Mouse (Mus musculus) kidney, adult 2 months (tissue): ENCODE measurements at regions not wholly inside any gene's neighbourhood (a gene's known extent, or its start where the extent isn't known, plus 50 kb on each side); places are given as distances from the start of the nearest gene placed in this dataset.

Source experiments
- DNase-seq: peaks from one replicate; pipeline ENCODE4 v3.0.0; 2021
- H3K27ac ChIP-seq: fragments of 200-500 bp; 2 replicates; pipeline ENCODE4 v1.5.1; 2012; ENCODE audit warnings: low read depth, low read length, control low read depth, inconsistent platforms; ENCODE audit not compliant: insufficient read depth
- H3K27me3 ChIP-seq: fragments of 200-500 bp; replicated peaks from 2 replicates; pipeline ENCODE4 v1.6.1; 2012; ENCODE audit warnings: mild to moderate bottlenecking, moderate library complexity, low read length, inconsistent platforms; ENCODE audit not compliant: control insufficient read depth, insufficient read depth
- H3K36me3 ChIP-seq: fragments of 200-500 bp; 2 replicates; pipeline ENCODE4 v1.6.1; 2012; ENCODE audit warnings: mild to moderate bottlenecking, moderate library complexity, low read length, inconsistent platforms; ENCODE audit not compliant: control insufficient read depth, insufficient read depth
- H3K4me1 ChIP-seq: fragments of 200-500 bp; 2 replicates; pipeline ENCODE4 v1.6.1; 2011; ENCODE audit warnings: low read length; ENCODE audit not compliant: control insufficient read depth, insufficient read depth
- H3K4me3 ChIP-seq: fragments of 200-500 bp; 2 replicates; pipeline ENCODE4 v1.5.1; 2011; ENCODE audit warnings: mild to moderate bottlenecking, low read depth, low read length, control low read depth; ENCODE audit not compliant: insufficient read depth
- CTCF ChIP-seq: fragments of 200-500 bp; conservative IDR thresholded peaks from 2 replicates; pipeline ENCODE4 v1.5.1; 2011; ENCODE audit warnings: low read depth, mild to moderate bottlenecking, control low read depth, low read length, moderate library complexity, mixed read lengths; ENCODE audit not compliant: insufficient read depth, insufficient read length
- POLR2A ChIP-seq: fragments of 200-500 bp; IDR thresholded peaks from one replicate; pipeline ENCODE4 v1.6.1; 2011; ENCODE audit warnings: low read depth, low read length, control low read depth
- WGBS: fragments of 180-500 bp; shearing (Covaris S2); methylation state at CpG from one replicate; pipeline ENCODE4 v1.1.7; 2018; 5-methylcytosine and 5-hydroxymethylcytosine counted together

DNA sequence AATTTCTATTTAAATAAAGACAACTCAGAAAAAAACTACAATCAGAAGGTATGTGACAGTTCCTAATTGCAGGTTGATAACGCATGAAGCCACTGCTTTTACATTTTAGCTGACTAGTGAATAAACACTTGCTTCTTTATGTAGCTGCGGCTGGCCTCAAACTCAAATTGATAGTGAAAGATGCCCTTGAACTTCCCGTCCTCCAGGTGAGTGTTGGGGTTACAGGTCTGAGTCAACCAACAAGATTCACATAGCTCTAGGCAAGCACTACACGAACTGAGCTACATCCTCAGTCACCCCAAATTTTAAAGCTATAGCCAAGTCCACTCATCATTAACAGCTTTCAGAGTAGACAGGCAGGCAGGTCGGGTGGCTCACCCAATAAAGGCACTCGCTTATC, 72.6 kb downstream of the Sox4 start:
- H3K4me3 ChIP-seq: no peak overlapping the region
- TF ChIP-seq CTCF: no peak
- no peak for TF ChIP-seq POLR2A
- H3K27ac ChIP-seq: no peak overlapping the region
- H3K36me3 ChIP-seq: no peaks in the 10 kb centered on the region
- no peak for DNase-seq
- H3K4me1 ChIP-seq: no peaks in the 10 kb centered on the region
- WGBS: 74% methylated on average over 6 of the region's 6 CpGs
- no peaks in the 10 kb centered on the region for H3K27me3 ChIP-seq

GRCm38 (mm10) chr13:28878692-28879091, 74.8 kb downstream of the Sox4 start:
- no peak for DNase-seq
- H3K4me3 ChIP-seq: no peak overlapping the region
- WGBS: 74% methylated on average over 3 of the region's 3 CpGs
- H3K4me1 ChIP-seq: peaks cover 4% of the 10 kb centered on the region; the same call in 1 of the 2 replicates
- no peaks in the 10 kb centered on the region for H3K27me3 ChIP-seq
- H3K27ac ChIP-seq: no peak overlapping the region
- TF ChIP-seq POLR2A (no peak), CTCF (no peak)
- no peaks in the 10 kb centered on the region for H3K36me3 ChIP-seq

GRCm38 (mm10) chr13:28876771-28877170, 76.7 kb downstream of the Sox4 start:
- H3K4me1 ChIP-seq: peaks cover 4% of the 10 kb centered on the region; the same call in 1 of the 2 replicates
- H3K27me3 ChIP-seq: no peaks in the 10 kb centered on the region
- H3K27ac ChIP-seq: no peak overlapping the region
- 91% methylated on average over 4 of the region's 4 CpGs for WGBS
- no peaks in the 10 kb centered on the region for H3K36me3 ChIP-seq
- DNase-seq: no peak
- no peak for TF ChIP-seq CTCF
- TF ChIP-seq POLR2A: no peak
- no peak overlapping the region for H3K4me3 ChIP-seq

DNA sequence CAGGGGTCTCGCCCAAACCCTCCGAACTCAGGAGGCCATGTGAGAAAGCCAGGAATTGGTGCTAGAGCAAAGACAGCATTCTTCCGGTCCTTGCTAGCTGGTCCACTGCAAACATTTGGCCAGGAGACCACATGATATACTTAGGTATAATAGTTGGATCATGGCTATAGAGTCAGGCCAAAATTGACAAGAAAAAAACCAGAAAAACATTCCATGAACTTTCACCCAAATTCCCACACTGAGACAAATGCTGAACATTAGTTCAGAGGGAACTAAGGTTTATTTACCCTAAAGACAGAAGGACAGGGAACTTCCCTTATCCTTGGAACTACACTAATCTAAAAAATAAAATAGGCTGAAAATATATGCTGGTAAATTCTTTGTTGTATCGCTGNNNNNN, 82.8 kb downstream of the Sox4 start:
- H3K4me3 ChIP-seq: no peak overlapping the region
- peaks cover 8% of the 10 kb centered on the region; the same call in 1 of the 2 replicates for H3K4me1 ChIP-seq
- no peaks in the 10 kb centered on the region for H3K36me3 ChIP-seq
- H3K27ac ChIP-seq: no peak overlapping the region
- TF ChIP-seq POLR2A: no peak
- TF ChIP-seq CTCF: no peak
- no peak for DNase-seq
- no peaks in the 10 kb centered on the region for H3K27me3 ChIP-seq
- WGBS: 92% methylated on average over 4 of the region's 4 CpGs

GRCm38 (mm10) chr13:28867210-28867609, 86.3 kb downstream of the Sox4 start:
- no peak for DNase-seq
- H3K36me3 ChIP-seq: no peaks in the 10 kb centered on the region
- WGBS: 68% methylated on average over 5 of the region's 5 CpGs
- TF ChIP-seq CTCF: no peak
- no peak overlapping the region for H3K4me3 ChIP-seq
- H3K27ac ChIP-seq: no peak overlapping the region
- H3K4me1 ChIP-seq: 0 out of 2 replicates have a peak, but pooled peaks cover 4% of the 10 kb centered on the region
- H3K27me3 ChIP-seq: no peaks in the 10 kb centered on the region

- H3K27ac ChIP-seq: no peak overlapping the region
- 0 out of 2 replicates have a peak, but pooled peaks cover 4% of the 10 kb centered on the region for H3K4me1 ChIP-seq
- TF ChIP-seq CTCF (no peak), POLR2A (no peak)
- no peaks in the 10 kb centered on the region for H3K36me3 ChIP-seq
- DNase-seq: no peak
- no peaks in the 10 kb centered on the region for H3K27me3 ChIP-seq
- H3K4me3 ChIP-seq: no peak overlapping the region
- WGBS: 77% methylated on average over 3 of the region's 3 CpGs
Measured at GRCm38 (mm10) chr13:28866686-28867085, 86.8 kb downstream of the Sox4 start.

- no peak for DNase-seq
- H3K36me3 ChIP-seq: no peaks in the 10 kb centered on the region
- TF ChIP-seq CTCF: no peak
- no peak for TF ChIP-seq POLR2A
- H3K27ac ChIP-seq: no peak overlapping the region
- 67% methylated on average over 2 of the region's 2 CpGs for WGBS
- H3K4me3 ChIP-seq: no peak overlapping the region
- no peaks in the 10 kb centered on the region for H3K4me1 ChIP-seq
- H3K27me3 ChIP-seq: no peaks in the 10 kb centered on the region
Measured at GRCm38 (mm10) chr13:28860601-28861000, 92.9 kb downstream of the Sox4 start.
